Mouse (Mus musculus) adrenal gland, postnatal 4 days (tissue): Measurements from ENCODE around the gene Xrra1. TPM values are rescaled to one million over a fixed set of nuclear protein-coding genes. Genes with fewer than 3 reads are reported as not detected.
"Not testable (repeated sequence)": the region's sequence is repeated elsewhere in the genome, so short reads cannot be mapped to it uniquely, and the experiment has no call there.

ENCODE experiments used
- DNase-seq, 2 experiments: peaks; one replicate each; pipeline ENCODE4 v3.0.0; 2021 to 2022; ENCODE audit warnings: low spot score in 2 of 2, mixed read lengths in 2 of 2
- total RNA-seq, 2 experiments: library from RNA; stranded (reverse); gene quantifications; 2 replicates each; pipeline ENCODE4 v1.2.3; 2021

The Xrra1 gene
- total RNA-seq, 2 experiments from 2014 or later: 2.0 to 3.4 TPM

DNA sequence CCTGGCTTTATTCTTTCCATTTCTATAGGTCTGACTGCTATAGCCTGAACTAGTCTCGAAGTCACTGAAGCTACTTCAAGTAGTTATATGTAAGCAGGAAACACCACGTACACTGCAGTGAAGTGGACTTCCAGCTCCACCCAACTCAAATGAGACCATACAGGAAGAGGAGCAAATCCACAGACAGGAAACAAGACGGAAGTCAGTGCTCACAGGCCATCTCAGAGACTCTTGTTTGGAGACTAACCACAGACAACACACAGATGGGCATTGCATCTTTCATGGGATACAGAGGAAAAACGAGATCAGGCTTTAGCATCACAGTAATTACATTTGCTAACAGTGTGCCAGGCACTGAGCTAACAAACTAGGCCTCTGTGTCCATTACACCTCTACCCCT lies 87.4 kb downstream of the Xrra1 start:
- DNase-seq: no peak

DNA sequence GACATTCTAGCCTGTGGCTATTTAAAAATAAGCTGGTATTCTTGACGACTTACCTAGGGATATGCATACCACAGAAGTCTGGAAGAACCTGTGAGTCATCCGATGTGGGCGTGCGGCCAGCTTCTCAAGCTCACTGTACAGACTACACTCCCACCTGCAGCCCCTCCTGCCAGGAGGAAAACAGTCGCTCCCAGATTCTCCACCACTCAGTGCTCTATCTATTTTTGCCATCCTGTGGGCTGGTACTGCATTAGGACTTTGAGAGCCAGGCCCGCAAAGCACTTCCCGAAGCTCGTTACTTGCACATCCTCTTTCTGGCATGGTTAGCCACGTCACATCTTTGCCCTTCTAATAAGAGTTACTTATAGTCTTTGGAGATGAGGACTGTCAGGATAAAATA lies 88.4 kb downstream of the Xrra1 start:
- DNase-seq: no peak

GRCm38 (mm10) chr7:99953442-99954098 lies 94.7 kb downstream of the Xrra1 start:
- DNase-seq: no peak

- DNase-seq: no peak
Observed at GRCm38 (mm10) chr7:99954212-99954611, 95.3 kb downstream of the Xrra1 start.

DNA sequence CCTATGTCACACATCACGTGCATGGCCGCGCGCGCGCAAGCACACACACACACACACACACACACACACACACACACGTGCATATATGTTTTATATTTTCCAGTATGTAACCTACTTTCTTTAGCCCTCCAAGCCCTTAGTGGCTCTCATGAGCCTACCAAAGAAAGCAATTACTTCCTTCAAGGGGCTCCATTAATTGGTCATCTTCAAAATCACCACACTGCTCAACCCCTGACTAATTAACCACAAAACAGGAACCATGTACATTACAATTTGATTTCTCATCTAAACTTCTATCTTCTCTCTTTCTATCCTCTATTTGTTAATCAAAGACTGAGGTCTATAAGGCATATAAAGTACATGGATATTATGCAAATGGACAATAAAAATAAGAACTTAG lies 97.2 kb downstream of the Xrra1 start:
- DNase-seq: no peak

- no peak for DNase-seq
Observed at GRCm38 (mm10) chr7:99957226-99957965, 98.5 kb downstream of the Xrra1 start.

GRCm38 (mm10) chr7:99960571-99960970 lies 101.7 kb downstream of the Xrra1 start:
- DNase-seq: not testable (repeated sequence)

- no peak for DNase-seq
Observed at GRCm38 (mm10) chr7:99961518-99961917, 102.6 kb downstream of the Xrra1 start.

DNA sequence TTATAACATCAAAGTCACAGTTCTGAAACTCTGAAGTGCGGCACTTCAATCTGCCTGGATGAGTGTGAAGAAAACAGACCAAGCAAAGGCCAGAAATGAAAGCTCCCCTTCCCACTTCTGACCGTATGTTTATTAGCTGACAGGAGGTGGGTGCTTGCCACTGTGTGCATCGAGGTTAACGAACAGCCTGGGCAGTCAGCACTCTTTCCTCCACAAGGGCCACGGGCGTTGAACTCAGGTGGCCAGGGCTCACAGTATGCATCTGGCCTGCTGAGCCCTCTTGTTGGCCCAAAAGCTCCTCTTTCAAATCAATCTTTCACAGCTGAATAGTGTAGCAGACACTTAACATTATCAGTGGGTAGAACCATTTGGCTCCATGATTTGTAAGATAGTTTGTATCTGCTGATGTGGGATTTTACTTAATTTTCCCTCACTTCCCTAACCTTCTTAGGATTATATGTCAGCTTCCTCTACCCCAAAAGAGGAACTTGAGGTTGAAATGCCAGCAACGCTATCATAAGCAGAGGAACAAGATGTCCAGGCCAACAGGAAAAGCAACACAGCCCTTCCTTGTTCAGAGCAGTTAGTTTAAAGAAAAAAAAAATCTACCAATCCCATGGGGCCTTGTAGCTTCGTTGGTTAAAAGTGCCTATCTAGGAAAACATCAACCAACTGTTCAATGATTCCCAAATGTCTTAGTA lies 103.8 kb downstream of the Xrra1 start:
- no peak for DNase-seq

- DNase-seq: no peak
Observed at GRCm38 (mm10) chr7:99963237-99963860, 104.4 kb downstream of the Xrra1 start.

DNA sequence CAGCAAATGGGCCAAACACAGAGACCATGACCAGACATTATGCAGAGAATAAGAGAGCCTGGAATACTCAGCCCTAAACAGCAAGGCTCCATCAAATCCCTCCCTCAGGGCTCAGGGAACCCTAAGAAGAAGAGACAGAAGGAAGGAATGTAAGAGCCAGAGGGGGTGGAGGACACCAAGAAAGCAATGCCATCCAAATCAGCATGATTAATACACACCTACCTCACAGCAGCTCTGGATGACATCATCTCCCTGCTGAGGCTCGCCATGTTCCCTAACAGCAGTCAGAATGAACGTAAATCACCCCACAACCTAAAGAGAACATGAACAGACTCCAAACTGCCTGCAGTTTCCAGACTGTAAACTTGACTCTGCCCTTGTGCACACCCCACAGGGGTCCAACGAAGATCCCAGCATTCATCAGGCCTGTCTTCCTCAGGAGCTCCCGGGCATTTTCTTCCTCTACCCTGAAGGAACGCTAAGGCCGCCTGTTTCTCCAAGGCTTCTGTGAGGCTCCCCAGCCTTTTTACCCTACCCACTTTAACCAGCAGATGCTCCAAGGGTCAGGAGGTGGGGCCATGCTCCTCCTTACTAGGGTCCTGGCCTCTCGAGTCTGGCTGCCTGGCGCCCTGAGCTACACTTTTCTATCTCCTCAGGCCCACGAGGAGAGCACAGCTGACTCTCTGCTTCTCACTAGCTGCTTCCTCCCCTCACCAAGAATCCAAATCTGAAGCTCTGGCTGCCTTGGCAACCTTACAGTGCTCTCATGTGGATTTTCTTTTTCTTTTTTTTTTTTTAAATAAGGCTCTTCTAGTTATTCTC lies 106.3 kb downstream of the Xrra1 start:
- no peak for DNase-seq

GRCm38 (mm10) chr7:99966011-99966721 lies 107.2 kb downstream of the Xrra1 start:
- no peak for DNase-seq

Other genes with a start within 250 kb of the Xrra1 start
- 10 to 100 TPM; 12.7 to 14.2 TPM for gene Tpbgl, start 232.0 kb upstream of the Xrra1 start, total RNA-seq
- 10 to 100 TPM; 14.6 to 15.3 TPM for gene Slco2b1, start 147.8 kb upstream of the Xrra1 start, total RNA-seq
- gene Olfr520, start 128.8 kb upstream of the Xrra1 start, total RNA-seq: not detected
- not detected for gene Olfr521, start 95.6 kb upstream of the Xrra1 start, total RNA-seq
- 1 to 10 TPM; 4.4 to 4.6 TPM for gene Neu3, start 30.7 kb upstream of the Xrra1 start, total RNA-seq
- gene Spcs2, start 4.3 kb downstream of the Xrra1 start, total RNA-seq: 100 to 1,000 TPM; 173 to 175 TPM
- 10 to 100 TPM; 24.5 to 25.6 TPM for gene Rnf169, start 121.3 kb downstream of the Xrra1 start, total RNA-seq
- gene Chrdl2, start 147.1 kb downstream of the Xrra1 start, total RNA-seq: not detected